Mouse (Mus musculus) cerebellum, adult 18-20 months (tissue): ENCODE results near the gene Igf2bp2.
A peak's percentile ranks its signal among the peaks of the same experiment; 100 is the strongest.

Experiments used
- DNase-seq, 2 experiments: peaks; one replicate each; pipeline ENCODE4 v3.0.0; 2021

The Igf2bp2 gene

DNA sequence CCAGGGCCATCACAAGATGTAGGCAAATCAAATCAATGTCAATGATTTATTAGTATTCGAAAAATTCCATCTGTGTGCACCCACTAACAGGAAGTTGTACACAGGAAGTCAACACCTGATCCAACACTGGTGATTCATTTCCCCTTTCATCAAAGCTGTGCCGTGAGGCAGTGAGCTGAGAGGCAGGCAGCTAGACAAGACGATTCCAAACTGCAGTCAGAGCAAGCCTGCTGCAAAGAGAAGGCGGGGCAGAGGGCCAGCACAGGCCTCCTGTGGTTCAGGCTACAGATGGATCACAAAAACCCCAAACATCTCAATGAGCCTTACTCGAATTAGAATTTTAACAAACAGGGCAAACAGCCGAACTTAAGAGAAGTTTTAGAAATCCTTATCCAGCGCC lies 65.4 kb downstream of the Igf2bp2 start:
- DNase-seq: peak; percentile 4 to 10

- DNase-seq: no peak
Measured at GRCm38 (mm10) chr16:22095751-22096150, 67.3 kb downstream of the Igf2bp2 start.

GRCm38 (mm10) chr16:22091255-22091783 lies 71.8 kb downstream of the Igf2bp2 start:
- DNase-seq: no peak

- no peak for DNase-seq
Measured at GRCm38 (mm10) chr16:22085411-22085810, 77.7 kb downstream of the Igf2bp2 start.

DNA sequence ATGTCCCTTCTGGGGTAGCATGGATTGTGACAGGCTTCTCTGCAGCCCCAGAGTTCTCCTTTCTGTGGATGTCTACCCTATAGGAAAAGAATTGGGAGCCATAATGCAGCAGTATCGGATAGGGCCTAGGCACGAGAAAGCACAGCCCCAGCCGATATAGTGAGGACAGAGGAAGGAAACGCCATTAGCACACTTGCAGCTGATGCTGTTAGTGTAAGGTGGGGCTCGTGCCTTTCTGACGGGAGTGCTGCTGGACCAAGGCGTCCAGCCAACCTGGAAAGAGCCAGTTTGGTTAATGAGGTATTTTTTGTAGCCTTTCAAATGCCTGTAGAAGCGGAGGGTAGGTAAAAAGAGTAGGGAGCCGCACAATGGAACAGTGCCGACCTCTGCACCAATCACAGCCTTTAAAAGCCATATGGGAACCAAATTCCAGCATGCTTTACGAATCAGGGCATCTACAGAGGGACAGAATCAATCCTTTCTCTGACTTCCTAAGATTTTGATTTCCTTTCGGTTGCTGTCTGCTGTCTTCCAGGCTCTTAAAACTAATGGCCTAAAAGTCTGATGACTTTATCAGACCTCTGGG lies 82.9 kb downstream of the Igf2bp2 start:
- DNase-seq: no peak

DNA sequence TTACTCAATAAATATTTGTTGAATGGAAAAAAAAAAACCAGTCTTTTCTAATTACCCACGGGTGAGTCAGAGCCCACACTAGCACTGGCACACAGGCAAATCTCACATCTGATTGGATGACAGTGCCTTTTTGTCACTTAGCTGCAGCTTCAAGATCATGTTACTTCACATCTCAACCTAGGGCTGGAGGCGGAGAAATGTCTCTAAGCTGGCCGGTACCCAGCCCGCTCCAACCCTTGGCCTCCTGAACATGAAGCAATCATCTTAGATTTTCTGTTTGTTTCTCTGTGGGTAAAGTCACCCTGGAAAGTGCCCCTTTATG lies 86.5 kb downstream of the Igf2bp2 start:
- DNase-seq: no peak

- no peak for DNase-seq
Measured at GRCm38 (mm10) chr16:22075829-22076619, 87.1 kb downstream of the Igf2bp2 start.

DNA sequence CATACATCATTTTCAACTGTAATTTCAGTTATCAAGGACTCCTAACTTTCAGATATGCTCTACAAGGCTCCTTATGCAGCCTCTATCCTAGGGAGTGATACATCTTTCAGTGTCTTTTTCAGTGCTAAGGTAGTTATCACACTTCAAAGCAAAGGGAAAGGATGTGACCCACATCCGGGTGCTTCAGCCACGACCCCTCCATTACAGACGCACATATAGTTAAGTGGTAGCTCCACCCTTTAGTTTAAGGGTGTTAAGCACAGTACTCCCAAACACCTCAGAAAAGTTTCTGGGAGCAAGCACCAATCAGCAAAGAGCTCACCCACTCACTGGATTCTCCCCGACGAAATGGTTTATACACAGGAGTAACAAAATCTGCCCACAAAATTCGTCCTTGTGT lies 88.0 kb downstream of the Igf2bp2 start:
- DNase-seq: no peak

- no peak for DNase-seq
Measured at GRCm38 (mm10) chr16:22071361-22071760, 91.7 kb downstream of the Igf2bp2 start.

DNA sequence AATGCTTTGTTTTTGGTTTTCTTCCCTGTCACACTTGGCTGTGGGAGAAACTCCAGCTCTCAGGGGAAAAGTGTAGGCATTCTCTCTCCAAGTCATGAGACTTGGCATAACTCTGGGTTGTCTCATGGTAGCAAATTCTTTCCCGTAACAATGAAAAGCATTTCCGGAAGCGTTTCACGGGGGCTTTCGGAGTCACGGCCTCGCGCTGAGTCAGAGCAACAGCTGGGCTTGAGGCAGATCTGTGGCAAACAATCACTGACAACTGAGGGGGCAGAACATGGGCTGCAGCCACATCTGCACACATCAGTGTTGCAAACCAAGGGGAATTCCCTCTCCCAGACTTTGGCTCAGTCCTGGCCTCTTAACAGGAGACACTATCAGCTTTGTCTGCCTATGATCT lies 95.7 kb downstream of the Igf2bp2 start:
- DNase-seq: no peak

DNA sequence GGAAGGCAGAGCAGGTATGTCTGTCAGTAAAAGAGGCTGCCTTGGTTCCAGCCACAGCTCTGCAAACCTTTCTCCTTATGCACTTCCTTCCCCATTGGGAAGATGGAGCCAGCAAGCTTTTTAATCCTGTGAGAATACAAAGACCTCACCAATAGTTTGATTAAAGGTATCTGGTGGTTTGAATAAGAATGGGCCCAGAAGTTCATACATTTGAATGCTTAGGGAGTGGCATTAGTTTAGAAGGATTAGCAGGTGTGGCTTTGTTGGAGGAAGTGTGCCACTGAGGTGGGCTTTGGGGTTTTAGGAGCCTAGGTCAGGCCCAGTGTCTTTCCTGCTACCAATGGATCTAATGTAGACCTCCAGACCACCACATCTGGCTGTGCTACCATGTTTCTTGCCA lies 97.6 kb downstream of the Igf2bp2 start:
- no peak for DNase-seq

DNA sequence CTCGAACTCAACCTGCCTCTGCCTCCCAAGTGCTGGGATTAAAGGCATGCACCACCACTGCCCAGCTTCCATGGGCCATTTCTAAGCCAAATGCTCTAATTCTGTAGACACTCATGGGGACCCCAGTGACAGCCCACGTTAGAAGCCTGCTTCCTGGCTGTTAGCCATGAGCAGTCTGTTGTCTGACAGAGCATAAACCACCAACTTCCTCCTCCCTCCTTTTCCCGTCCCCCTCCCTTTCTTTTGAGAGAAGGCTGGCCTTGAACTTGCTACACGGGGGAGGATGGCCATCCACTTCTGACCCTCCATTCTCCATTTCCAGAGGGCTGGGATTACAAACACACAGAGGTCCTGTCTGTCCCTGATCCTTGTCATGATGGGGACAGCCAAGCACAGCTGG lies 100.8 kb downstream of the Igf2bp2 start:
- DNase-seq: no peak

GRCm38 (mm10) chr16:22061555-22062160 lies 101.4 kb downstream of the Igf2bp2 start:
- no peak for DNase-seq

- DNase-seq: no peak
Measured at GRCm38 (mm10) chr16:22060416-22060815, 102.7 kb downstream of the Igf2bp2 start.

DNA sequence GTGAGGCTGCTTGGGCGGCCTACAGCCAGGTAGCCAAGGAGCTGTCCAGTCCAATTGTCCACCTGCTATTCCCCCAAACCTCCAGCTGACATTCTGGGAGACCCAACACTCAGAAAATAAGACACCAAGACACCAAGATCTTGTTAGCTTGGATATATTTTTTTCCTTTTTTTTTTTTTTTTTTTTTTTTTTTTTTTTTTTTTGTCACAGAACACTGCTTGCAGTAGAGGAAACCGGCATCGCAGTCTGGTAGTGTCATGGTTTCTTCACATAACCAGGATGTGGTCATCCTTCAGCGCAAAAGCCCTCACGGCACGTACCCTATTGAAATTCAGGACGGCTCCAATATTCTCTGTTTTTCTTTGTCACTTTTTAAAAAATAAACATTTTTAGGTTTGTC lies 104.2 kb downstream of the Igf2bp2 start:
- no peak for DNase-seq

- no peak for DNase-seq
Measured at GRCm38 (mm10) chr16:22057498-22057897, 105.6 kb downstream of the Igf2bp2 start.

DNA sequence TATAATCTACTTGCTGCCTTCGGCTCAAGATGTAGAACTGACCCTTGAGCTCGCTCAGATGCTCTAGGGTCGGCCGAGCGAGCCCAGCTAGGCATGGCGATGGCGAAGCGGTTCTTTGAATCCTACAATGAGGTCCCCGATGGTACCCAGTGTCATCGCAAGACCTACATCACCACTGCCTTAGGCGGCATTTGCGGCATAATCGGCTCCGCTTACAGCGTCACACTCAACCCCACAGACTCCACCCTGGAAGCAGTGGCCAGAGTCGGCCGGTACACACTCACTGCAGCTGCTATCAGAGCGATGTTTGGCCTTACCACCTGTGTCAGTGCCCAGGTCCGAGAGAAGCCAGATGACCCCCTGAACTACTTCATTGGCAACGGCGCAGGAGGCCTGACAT lies 109.7 kb downstream of the Igf2bp2 start:
- no peak for DNase-seq

GRCm38 (mm10) chr16:22046739-22047366 lies 116.2 kb downstream of the Igf2bp2 start:
- DNase-seq: no peak

DNA sequence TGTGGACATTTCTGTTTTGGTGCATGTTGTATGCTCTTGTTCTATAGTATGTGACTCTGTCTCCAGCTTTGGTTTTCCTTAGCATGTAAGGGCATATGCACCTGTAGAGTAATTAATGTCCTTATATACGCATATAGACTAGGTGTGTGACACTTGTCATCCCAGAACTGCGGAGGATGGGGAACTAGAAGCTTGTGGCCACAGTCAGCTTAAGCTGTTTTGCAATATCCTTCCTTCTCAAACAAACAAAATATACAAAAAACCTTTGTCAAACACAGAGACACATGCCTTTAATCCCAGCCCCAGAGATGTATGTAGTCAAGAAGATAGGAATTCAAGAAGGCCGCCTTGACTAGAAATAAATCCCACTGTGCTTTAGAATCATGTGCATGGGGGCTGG lies 117.2 kb downstream of the Igf2bp2 start:
- no peak for DNase-seq

- no peak for DNase-seq
Measured at GRCm38 (mm10) chr16:22043830-22044229, 119.3 kb downstream of the Igf2bp2 start.

- no peak for DNase-seq
Measured at GRCm38 (mm10) chr16:22039978-22040377, 123.1 kb downstream of the Igf2bp2 start.

DNA sequence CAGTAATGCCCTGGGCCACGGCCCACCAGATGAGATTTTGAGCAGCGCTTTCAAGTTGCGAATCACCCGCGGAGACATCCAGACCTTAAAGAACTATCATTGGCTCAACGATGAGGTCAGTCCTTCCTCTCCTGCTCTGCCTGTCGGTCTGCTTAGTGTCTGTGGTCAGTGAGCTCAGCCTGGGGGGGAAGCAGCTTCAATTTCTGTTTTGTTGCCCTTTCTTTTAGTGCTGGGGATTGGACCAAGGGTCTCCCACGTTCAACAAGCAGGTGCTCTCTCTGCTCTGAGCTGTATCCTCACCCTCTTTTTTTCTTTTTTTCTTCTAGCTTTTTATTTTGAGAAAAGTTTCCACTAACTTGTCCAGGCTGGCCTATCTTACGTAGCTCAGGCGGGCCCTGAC lies 124.5 kb downstream of the Igf2bp2 start:
- DNase-seq: no peak

- no peak for DNase-seq
Measured at GRCm38 (mm10) chr16:22027474-22027873, 135.6 kb downstream of the Igf2bp2 start.

DNA sequence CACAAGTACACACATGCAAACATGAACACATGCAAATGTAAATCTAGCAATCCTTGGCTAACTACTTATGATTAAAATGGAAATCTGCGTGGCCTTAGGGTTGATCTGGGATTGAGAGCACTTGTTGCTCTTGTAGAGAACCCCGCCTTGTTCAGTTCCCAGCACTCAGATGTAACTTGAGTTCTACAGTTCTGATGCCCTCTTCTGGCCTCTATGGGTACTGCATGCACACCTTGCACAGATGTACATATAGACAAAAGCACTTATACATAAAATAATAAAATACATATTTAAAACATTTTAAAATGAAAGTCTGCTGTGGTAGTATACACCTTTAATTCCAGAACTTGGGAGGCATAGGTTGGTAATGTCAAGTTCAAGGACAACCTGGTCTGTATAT lies 141.0 kb downstream of the Igf2bp2 start:
- no peak for DNase-seq
